Mouse (Mus musculus): ENCODE data around the gene Rps11.

Rps11 gene

DNA sequence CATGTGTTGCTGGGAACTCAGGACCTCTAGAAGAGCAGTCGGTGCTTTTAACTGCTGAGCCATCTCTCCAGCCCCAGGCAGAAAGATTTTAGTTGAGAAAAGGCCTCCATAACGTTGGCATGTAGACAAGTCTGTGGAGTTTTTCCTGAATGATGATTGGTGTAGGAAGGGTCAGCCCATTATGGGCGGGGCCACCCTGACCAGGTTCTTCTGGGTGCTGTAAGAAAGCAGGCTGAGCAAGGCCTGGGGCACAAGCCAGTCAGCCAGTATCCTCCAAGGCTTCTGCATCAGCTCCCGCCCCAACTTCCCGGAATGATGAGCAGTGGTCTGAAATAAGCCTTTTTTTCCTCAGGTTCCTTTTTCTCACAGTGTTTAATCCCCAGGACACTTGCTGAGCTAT is 43.2 kb downstream of the Rps11 start:
- ChIA-PET POLR2A (interaction anchor here (0.6 to 5.4 kb wide), 27 partner anchors 10 to 379 kb away, joined by 3 to 48 read pairs (median 4); partner anchors contain the start of genes Rcn3 (in 2 of the 4), Rps11 (in 2 of the 4), Ap2a1 (in 1 of the 4) and Fcgrt (in 1 of the 4)), CTCF (interaction anchor here (0.6 to 5.1 kb wide), 16 partner anchors 9 to 215 kb away, joined by 3 to 26 read pairs (median 4); partner anchors contain the start of genes Flt3l (in 2 of the 4), Gm45713 (in 2 of the 4), Fcgrt (in 1 of the 4) and Rcn3 (in 1 of the 4))

GRCm38 (mm10) chr7:45079856-45080255 is 44.4 kb downstream of the Rps11 start:
- CTCF ChIA-PET: interaction anchor here (0.6 to 5.1 kb wide), 16 partner anchors 12 to 602 kb away, joined by 3 to 26 read pairs (median 3); partner anchors contain the start of genes Flt3l (in 2 of the 4), Gm45713 (in 2 of the 4) and Rcn3 (in 1 of the 4)
- POLR2A ChIA-PET: interaction anchor here (0.5 to 5.4 kb wide), 28 partner anchors 10 to 263 kb away, joined by 3 to 48 read pairs (median 3); partner anchors contain the start of genes Rcn3 (in 2 of the 4) and Rpl13a (in 1 of the 4)

GRCm38 (mm10) chr7:45078513-45078912 is 45.7 kb downstream of the Rps11 start:
- CTCF ChIA-PET: interaction anchor here in 2 of 4 experiments (0.9 to 5.1 kb wide), 7 partner anchors 11 to 84 kb away, joined by 3 to 26 read pairs (median 4); partner anchors contain the start of genes Aldh16a1 (in 1 of the 2), Flt3l (in 1 of the 2), Gm45713 (in 1 of the 2) and Pih1d1 (in 1 of the 2)
- POLR2A ChIA-PET: interaction anchor here in 2 of 4 experiments (0.8 to 5.4 kb wide), 12 partner anchors 9 to 76 kb away, joined by 3 to 48 read pairs (median 4); partner anchors contain the start of genes Aldh16a1 (in 1 of the 2), Pih1d1 (in 1 of the 2) and Rpl13a (in 1 of the 2)

DNA sequence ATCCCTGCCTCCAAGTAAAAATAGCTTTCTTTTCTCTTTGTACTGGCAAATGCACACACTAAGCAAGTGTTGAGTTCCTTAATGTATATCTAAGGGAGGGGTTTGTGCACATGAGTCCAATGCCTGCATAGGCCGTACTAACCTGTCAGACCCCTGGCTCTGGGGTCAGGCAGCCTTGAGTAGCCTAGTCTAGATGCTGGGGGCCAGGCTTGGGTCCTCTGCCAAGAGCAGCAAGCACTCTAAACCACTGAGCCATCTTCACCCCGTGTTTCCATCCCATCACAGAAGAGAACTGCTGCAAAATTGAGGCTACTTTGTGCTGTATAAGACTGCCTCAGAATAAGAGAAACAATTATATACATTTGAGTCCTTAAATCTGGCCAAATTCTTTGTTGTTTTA is 46.4 kb downstream of the Rps11 start:
- CTCF ChIA-PET: interaction anchor here in 2 of 4 experiments (0.7 to 2.0 kb wide), 4 partner anchors 10 to 119 kb away, joined by 3 to 20 read pairs (median 4); no protein-coding TSS in a partner anchor
- POLR2A ChIA-PET: interaction anchor here in 3 of 4 experiments (0.7 to 8.6 kb wide), 8 partner anchors 9 to 121 kb away, joined by 3 to 115 read pairs (median 3); partner anchors contain the start of genes Prmt1 (in 1 of the 3) and Rps11 (in 1 of the 3)

- ChIA-PET CTCF (interaction anchor here in 3 of 4 experiments (0.6 to 2.0 kb wide), 9 partner anchors 9 to 370 kb away, joined by 3 to 20 read pairs (median 5); no protein-coding TSS in a partner anchor), POLR2A (interaction anchor here in 3 of 4 experiments (0.6 to 8.6 kb wide), 12 partner anchors 9 to 372 kb away, joined by 3 to 115 read pairs (median 4); partner anchors contain the start of genes Prmt1 (in 1 of the 3) and Rps11 (in 1 of the 3))
Observed at GRCm38 (mm10) chr7:45077322-45077721, 46.9 kb downstream of the Rps11 start.

DNA sequence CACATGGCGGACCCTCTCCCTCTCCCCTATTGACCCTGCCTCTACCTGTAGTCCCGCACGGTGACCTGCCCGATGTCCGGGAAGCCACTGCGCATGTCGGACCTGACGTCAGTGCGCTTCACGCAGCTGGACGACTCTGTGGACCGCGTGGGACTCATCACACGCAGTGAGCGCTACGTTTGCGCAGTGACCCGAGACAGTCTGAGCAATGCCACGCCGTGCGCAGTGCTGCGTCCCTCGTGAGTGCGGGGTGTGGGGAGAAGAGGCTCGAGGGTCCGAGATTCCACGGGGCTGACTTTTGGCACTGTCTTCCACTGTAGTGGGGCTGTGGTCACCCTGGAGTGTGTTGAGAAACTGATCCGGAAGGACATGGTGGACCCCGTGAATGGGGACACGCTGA is 47.7 kb downstream of the Rps11 start:
- ChIA-PET POLR2A (interaction anchor here in 2 of 4 experiments (0.8 to 8.6 kb wide), 11 partner anchors 8 to 90 kb away, joined by 3 to 115 read pairs (median 3); partner anchors contain the start of genes Prmt1 (in 2 of the 2) and Rps11 (in 1 of the 2)), CTCF (interaction anchor here in 3 of 4 experiments (0.6 to 2.0 kb wide), 11 partner anchors 9 to 379 kb away, joined by 3 to 20 read pairs (median 4); partner anchors contain the start of genes Flt3l (in 1 of the 3) and Gm45713 (in 1 of the 3))

GRCm38 (mm10) chr7:45075405-45075804 is 48.8 kb downstream of the Rps11 start:
- CTCF ChIA-PET: interaction anchor here in 2 of 4 experiments (0.6 to 1.4 kb wide), 7 partner anchors 21 to 146 kb away, joined by 3 to 12 read pairs (median 3); partner anchors contain the start of genes Ap2a1 (in 1 of the 2), Flt3l (in 1 of the 2) and Gm45713 (in 1 of the 2)
- POLR2A ChIA-PET: interaction anchor here in 3 of 4 experiments (0.6 to 8.6 kb wide), 17 partner anchors 11 to 226 kb away, joined by 3 to 115 read pairs (median 3); partner anchors contain the start of genes Flt3l (in 1 of the 3), Gm45713 (in 1 of the 3), Prmt1 (in 1 of the 3) and Rcn3 (in 1 of the 3)

DNA sequence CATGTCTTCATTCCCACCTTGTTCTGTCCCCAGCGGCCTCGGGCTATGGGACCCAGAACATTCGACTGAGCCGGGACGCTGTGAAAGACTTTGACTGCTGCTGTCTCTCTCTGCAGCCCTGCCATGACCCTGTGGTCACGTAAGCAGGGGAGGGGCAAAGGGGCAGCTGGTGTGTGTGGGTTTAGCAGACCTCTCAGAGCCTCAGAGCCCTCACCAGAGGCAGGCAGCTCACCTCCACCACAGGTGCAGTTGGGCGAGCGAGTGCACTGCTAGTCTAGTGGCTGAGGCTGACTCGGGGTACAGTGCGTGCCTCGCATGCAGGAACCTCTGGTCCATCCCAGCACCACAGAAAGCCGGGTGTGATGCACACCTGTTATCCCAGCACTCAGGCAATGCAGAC is 50.3 kb downstream of the Rps11 start:
- ChIA-PET POLR2A (interaction anchor here in 2 of 4 experiments (0.9 to 8.6 kb wide), 10 partner anchors 9 to 130 kb away, joined by 3 to 115 read pairs (median 4); partner anchors contain the start of genes Flt3l (in 1 of the 2), Gm45713 (in 1 of the 2), Rps11 (in 1 of the 2) and Tsks (in 1 of the 2)), CTCF (interaction anchor here in 1 of 4 experiments (1.2 kb wide), 1 partner anchor 89 kb away, joined by 3 read pairs; no protein-coding TSS in a partner anchor)

- ChIA-PET POLR2A (interaction anchor here in 3 of 4 experiments (0.6 to 8.6 kb wide), 18 partner anchors 7 to 224 kb away, joined by 3 to 115 read pairs (median 3); partner anchors contain the start of genes Flt3l (in 2 of the 3), Gm45713 (in 2 of the 3), Nosip (in 1 of the 3) and Prrg2 (in 1 of the 3)), CTCF (interaction anchor here in 2 of 4 experiments (1.2 to 1.8 kb wide), 3 partner anchors 35 to 268 kb away, joined by 3 to 7 read pairs (median 4); no protein-coding TSS in a partner anchor)
Observed at GRCm38 (mm10) chr7:45073171-45073707, 51.0 kb downstream of the Rps11 start.

All from embryonic stem cell, embryonic (primary cell).